Mouse (Mus musculus): Measurements from ENCODE around the gene Utp20.

Utp20 gene

GRCm38 (mm10) chr10:88714744-88715143 lies 111.9 kb downstream of the Utp20 start:
- DNase-seq, result no peak

GRCm38 (mm10) chr10:88712359-88712758 lies 114.2 kb downstream of the Utp20 start:
- no peak for DNase-seq

- no peak for DNase-seq
Observed at GRCm38 (mm10) chr10:88708671-88709523, 117.7 kb downstream of the Utp20 start.

- no peak for DNase-seq
Observed at GRCm38 (mm10) chr10:88700938-88701337, 125.7 kb downstream of the Utp20 start.
